Mouse (Mus musculus) olfactory bulb, adult 2 months (tissue): ENCODE data around the gene Pxdn.

Experiments used
- CTCF ChIP-seq: fragments of 200-500 bp; IDR thresholded peaks from 2 replicates; pipeline ENCODE4 v1.5.1; 2012; ENCODE audit warnings: low read depth, mild to moderate bottlenecking, low read length, moderate library complexity; ENCODE audit not compliant: insufficient read depth
- POLR2A ChIP-seq: fragments of 200-500 bp; IDR thresholded peaks from 2 replicates; pipeline ENCODE4 v1.6.1; 2012; ENCODE audit warnings: mild to moderate bottlenecking, low read depth, low read length, moderate library complexity; ENCODE audit not compliant: insufficient read depth

DNA sequence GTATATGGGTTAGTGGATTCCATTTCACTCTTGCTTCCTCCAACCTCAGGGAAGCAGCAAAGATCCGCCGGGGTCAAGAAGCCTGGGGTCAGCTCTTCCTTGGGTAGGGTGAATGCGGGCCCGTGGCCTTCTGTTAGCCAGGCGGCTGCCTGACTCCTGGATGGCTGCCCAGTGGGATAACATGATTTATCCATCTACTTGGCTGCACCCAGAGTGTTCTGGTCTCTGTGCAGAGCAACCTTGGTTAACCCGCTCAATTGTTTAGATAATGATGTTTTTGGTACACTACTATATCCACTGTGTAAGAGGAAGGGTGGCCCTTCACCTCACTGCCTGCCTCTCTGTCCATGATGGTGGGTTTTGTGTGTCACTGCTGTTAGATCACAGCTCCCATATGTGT, 14.7 kb downstream of the Pxdn start:
- TF ChIP-seq CTCF (no peak), POLR2A (no peak)
